Mouse (Mus musculus) spleen, postnatal 4 days (tissue): ENCODE measurements around the gene Msi1.
"Not testable (repeated sequence)": the region's sequence is repeated elsewhere in the genome, so short reads cannot be mapped to it uniquely, and the experiment has no call there.

ENCODE experiments used
- DNase-seq, 2 experiments: peaks; one replicate each; pipeline ENCODE4 v3.0.0; 2022; ENCODE audit warnings: low spot score in 2 of 2

The Msi1 gene

GRCm38 (mm10) chr5:115434280-115434852 lies 5.0 kb downstream of the Msi1 start:
- no peak for DNase-seq

DNA sequence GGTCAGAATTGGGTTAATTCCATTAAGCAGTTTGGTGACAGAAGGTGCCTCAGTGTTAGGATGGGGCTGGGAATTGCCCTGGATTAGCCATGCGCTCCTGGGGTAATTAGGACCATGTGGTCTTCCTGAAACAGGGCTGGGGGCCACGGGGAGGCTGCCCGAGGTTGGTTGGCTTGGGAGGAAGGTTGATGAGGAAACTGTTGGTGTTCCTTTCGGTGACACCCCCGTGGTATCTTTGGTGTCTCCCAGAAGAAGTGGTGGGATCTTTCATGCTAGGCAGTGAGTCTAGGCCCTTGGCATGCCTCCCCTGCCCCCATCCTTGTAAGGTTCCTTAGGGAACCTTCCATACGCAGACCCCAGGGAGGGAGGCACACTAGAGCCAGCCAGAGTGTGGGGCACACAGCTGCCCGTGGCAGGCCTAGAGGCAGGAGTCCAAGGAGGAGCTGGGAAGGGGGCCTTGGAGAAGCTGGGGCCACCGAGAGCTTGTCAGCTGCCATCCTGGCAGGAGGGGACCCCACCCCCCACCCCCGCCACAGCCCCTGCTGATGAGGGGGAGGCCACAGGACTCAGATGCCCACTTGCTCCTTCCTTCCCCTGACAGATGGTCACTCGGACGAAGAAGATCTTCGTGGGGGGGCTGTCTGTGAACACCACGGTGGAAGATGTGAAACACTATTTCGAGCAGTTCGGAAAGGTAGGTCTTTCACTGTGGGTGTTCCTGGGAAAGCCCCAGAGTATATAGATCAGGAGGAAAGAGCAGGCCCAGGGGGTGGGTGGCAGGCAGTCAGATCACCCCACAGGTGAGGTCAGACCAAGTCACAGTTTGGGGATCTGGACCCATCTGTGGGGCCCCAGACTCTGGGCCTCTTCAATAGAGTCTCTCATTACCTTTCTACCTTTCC lies 5.7 kb downstream of the Msi1 start:
- no peak for DNase-seq

DNA sequence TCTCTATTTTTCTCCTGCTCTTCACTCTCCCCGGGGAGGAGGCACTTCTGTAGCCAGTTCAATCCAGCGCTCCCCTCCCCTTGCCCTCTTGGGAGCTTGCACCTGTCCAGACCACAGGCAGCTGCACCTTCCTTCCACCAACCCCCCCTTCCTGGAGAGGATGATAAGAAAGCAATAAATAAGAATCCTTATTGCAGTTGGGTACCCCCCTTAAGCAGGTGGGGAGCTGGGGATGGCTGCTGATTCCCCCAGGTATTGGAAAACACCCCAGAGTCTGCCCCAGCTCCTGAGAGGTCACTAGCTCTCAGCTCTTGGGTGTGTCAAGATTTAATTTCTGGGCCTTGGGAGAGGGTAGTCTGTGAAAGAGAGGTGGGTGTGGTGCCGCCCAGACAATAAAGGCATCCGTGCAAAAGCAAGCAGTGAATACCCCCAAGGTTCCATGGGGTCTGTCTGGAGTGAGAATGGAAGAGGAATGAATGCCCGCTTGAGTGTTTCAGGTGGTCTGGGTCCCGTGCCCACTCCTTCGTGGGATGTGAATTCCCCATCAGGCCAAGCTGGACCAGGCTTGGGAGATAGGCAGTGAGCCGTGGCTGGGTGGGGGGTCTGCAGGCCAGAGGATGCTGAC lies 6.5 kb downstream of the Msi1 start:
- no peak for DNase-seq

DNA sequence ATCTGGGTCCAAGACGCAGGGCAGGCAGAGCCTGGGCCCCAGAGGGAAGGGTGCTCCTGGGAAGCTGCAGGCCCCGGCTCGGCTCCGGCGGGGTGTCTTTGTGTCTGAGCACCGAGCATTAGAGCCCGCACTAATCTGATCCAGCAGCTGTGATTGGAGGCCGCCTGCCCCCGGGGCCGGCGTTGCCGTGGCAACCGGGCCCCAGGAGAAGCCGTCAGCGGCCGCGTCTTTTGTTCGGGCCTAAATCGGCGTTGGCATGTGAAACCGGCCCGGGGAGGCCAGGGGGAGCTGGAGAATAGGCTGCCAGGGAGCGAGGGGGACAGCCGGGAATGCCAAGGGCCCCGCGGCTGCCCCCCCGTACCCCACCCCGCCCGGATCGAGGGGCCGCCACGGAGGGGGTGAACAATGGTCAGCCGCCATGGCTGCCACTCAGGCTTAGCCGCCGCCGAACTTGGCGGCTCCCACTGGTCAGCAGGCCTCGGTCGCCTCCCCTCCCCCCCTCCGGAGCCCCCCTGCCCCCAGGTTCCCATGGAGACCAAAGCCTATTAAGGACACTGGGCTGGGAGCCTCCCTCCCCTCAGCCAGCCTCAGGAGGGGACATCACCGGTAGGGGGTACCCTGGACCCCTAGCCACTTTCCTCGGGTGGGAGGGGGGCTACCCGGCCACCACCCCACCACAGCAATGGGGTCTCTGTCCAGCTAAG lies 7.2 kb downstream of the Msi1 start:
- DNase-seq: no peak

GRCm38 (mm10) chr5:115437242-115437944 lies 8.0 kb downstream of the Msi1 start:
- no peak for DNase-seq

DNA sequence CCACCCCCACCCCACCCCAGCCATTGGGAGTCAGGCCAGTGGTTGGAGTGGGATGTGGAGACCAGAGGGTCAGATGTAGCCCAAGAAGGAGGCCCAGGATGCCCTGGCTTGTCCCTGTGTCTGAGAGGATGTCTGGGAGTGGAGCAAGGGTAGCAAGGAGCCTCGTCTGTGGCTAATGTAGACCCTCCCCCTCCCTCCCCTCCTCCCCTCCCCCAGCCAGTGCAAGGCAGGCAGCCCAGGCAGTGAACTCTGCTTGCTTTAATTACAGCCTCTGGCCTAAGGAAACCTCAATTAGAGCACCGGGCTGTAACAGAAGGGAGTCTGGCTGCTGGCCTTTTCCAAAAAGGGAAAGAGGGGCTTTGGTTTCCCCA lies 8.5 kb downstream of the Msi1 start:
- no peak for DNase-seq

- DNase-seq: no peak
These were observed 9.3 kb downstream of the Msi1 start for GRCm38 (mm10) chr5:115438667-115439066.

GRCm38 (mm10) chr5:115441205-115441849 lies 11.9 kb downstream of the Msi1 start:
- peak; percentile 59 to 86 for DNase-seq

- DNase-seq: not testable (repeated sequence)
These were observed 13.3 kb downstream of the Msi1 start for GRCm38 (mm10) chr5:115442663-115443062.

- no peak for DNase-seq
These were observed 14.7 kb downstream of the Msi1 start for GRCm38 (mm10) chr5:115444130-115444529.

DNA sequence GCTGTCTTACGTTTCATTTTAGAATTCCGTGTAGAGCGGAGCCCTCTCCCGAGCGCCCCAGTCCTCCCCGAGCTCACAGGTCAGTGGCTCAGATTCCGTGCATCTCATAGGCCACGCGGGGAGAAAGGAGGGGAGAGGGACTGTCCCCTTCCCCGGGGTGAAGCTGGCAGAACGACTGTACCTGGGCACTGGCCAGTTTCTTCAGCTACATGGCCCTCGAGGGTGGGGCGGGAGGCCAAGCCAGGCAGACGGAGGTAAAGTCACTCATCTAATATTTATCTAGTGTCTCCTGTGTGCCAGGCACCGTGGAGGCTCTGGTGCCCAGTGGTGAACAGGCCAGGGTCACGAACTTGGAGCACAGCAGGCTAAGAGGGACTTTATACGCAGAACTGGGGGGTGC lies 17.7 kb downstream of the Msi1 start:
- DNase-seq: no peak

DNA sequence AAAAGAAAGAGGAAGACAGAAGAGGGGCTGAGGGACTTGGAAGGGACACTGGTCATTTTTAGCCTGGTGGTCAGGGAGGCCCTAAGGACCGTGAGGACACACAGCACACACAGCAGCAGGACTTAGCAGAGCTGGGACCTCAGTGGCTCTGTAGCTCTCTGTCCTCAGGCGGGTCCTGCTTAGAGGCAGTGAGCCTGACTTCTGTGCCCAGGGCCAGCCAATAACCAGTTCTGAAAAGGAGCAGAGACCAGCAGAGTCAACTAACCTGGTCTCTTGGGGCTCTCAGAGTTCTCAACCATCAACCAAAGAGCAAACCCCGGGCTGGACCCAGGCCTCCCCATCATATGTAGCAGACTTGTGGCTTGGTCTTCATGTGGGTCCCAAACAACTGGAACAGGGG lies 19.8 kb downstream of the Msi1 start:
- no peak for DNase-seq

DNA sequence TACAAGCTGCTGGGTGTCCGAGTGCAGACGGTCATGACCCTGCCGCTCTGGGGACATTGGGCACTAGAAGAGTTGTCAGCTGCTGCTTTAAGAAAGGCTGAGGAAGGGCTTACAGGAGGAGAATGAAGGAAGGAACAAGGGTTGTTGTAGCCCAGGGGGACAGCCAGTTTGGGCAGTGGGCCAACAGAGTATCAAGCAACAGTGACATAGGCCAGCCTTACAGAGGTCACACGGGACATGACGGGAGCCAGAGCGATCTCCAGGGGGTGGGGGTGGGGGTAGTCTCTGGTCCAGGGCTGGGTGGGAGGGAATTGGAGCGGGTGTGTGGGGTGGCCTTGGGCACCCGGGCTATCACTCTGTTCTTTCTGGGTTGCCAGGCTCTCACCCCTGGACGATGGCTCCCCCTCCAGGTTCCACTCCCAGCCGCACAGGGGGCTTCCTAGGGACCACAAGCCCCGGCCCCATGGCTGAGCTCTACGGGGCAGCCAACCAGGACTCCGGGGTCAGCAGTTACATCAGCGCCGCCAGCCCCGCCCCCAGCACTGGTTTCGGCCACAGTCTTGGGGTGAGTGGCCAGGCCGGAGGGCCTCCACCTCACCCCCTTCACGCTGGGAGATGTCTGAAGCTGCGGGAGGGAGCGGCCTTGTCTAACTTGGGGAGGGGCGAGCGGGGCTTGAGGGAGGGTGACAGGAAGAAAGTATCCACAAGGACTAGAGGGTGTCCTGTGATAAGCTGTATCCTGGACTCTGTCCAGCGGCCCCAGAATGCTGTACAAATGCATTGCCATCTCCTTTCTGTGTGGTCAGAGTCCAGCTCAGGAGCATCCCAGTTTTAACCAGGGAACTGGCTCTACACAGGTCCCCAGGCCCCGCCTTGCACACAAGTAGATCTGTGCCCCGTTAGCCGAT lies 21.3 kb downstream of the Msi1 start:
- DNase-seq: no peak

DNA sequence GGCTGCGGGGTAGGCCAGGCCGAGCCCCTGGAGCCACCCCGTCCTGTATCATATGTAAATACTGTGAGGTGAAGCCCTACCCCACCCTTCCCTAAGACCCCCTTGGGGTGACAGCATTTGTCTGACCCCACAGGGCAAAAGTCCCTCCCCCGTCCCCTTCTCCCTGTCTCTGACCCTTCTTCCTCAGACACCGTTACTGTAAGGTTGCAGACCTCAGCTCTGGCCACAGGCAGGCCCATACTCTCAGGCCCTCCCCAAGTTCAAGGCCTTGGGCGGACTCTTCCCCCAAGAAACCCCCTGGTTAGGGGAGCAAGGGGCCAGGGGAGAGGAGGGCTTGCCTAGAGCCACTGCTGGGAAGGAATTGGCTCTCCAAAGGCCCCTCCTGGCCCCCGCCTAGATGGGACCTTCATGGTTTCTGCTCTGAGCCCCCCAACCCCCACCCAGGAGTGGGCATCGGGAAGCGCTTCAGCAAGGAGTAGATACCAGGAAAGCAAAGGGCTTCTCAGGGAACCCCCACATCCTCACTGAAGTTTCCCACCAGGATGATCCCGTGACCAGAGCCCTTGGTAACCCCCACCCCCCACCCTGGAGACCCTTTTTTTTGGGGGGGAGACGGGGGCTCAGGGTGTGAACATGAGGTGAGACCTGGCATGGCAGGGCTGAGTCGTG lies 25.2 kb downstream of the Msi1 start:
- DNase-seq: no peak

GRCm38 (mm10) chr5:115455838-115456237 lies 26.4 kb downstream of the Msi1 start:
- no peak for DNase-seq

- no peak for DNase-seq
These were observed 29.5 kb downstream of the Msi1 start for GRCm38 (mm10) chr5:115458918-115459317.

GRCm38 (mm10) chr5:115464408-115465115 lies 35.2 kb downstream of the Msi1 start:
- DNase-seq: no peak

GRCm38 (mm10) chr5:115465642-115466420 lies 36.4 kb downstream of the Msi1 start, which contains the start of gene Pla2g1b:
Gene Pla2g1b, plus strand, starts transcription at chr5:115466262.
- no peak for DNase-seq
